Mouse (Mus musculus): ENCODE data around the gene Ttll11. TPM values are rescaled to one million over a fixed set of nuclear protein-coding genes. Genes with fewer than 3 reads are reported as not detected.

Gene Ttll11
- polyA plus RNA-seq, 2 experiments, result 1.2 to 2.5 TPM

DNA sequence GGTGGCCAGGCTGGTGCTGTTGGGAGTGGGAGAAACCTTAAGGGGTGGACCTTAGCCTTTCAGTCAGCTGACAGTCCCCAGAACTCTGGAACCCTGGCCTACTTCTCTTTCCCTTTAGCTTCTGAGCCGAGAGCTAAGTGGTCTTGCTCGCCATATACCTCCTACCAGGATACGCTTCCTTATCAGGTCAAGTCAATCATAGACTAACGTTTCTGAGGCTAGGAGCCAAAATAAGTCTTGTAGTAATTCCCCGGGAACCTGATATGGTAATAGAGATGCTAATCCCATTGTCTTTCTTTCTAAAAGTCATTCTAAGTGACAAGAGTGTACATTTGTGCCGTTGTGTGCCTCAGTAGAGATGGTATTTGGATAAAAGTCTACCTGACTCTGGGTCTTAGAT lies 156.1 kb downstream of the Ttll11 start:
- DNase-seq (ENCODE audit: low spot score) (no peak), ATAC-seq (ENCODE audit: low FRiP score, low read depth) (no peak)
- Histone ChIP-seq H3K9ac (ENCODE audit: low read depth, low read length, severe bottlenecking) (no peak overlapping the region), H3K27me3 (ENCODE audit: control insufficient read depth, insufficient read depth, low read length) (no peaks in the 10 kb centered on the region), H3K4me2 (replicated peaks; ENCODE audit: low read depth, low read length, severe bottlenecking) (no peak overlapping the region), H3K4me1 (ENCODE audit: control insufficient read depth, insufficient read depth, low read length) (no peaks in the 10 kb centered on the region; the same call in 1 of the 2 replicates), H3K9me3 (ENCODE audit: control insufficient read depth, low read length) (no peaks in the 10 kb centered on the region), H3K36me3 (ENCODE audit: control insufficient read depth, insufficient read depth, low read length) (no peaks in the 10 kb centered on the region), H3K4me3 (replicated peaks; ENCODE audit: low read length) (no peak overlapping the region), H3K27ac (replicated peaks; ENCODE audit: low read depth, low read length) (no peak overlapping the region)
- 92% methylated on average over 6 of the region's 6 CpGs for WGBS
- TF ChIP-seq POLR2A (IDR thresholded peaks at IDR 0.05; ENCODE audit: borderline replicate concordance, extremely low read depth, insufficient read depth, insufficient read length), result no peak

DNA sequence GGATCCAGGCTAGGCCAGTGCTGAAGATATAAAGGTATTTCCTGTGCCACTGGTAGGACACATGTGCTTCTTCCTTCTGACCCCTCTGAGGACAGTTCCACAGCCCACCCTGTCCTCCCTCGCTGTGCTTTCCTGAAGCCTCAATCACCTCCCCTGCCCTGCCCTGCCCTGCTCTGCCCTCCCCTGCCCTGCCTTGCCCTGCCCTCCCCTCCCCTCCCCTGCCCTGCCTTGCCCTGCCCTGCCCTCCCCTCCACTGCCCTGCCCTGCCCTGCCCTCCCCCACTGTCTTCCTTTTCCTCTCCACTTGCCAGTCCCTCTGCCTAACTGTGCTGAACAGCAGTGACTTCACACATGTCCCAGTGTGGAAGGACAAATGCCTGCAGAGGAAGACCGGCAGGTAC lies 160.8 kb downstream of the Ttll11 start:
- Histone ChIP-seq H3K9me3 (ENCODE audit: control insufficient read depth, low read length) (no peaks in the 10 kb centered on the region), H3K4me3 (replicated peaks; ENCODE audit: low read length) (no peak overlapping the region), H3K27ac (replicated peaks; ENCODE audit: low read depth, low read length) (no peak overlapping the region), H3K27me3 (ENCODE audit: control insufficient read depth, insufficient read depth, low read length) (no peaks in the 10 kb centered on the region), H3K9ac (ENCODE audit: low read depth, low read length, severe bottlenecking) (no peak overlapping the region), H3K4me2 (replicated peaks; ENCODE audit: low read depth, low read length, severe bottlenecking) (no peak overlapping the region), H3K36me3 (ENCODE audit: control insufficient read depth, insufficient read depth, low read length) (no peaks in the 10 kb centered on the region), H3K4me1 (ENCODE audit: control insufficient read depth, insufficient read depth, low read length) (no peaks in the 10 kb centered on the region)
- ATAC-seq (ENCODE audit: low FRiP score, low read depth), result no peak
- 79% methylated on average over 2 of the region's 2 CpGs for WGBS
- no peak for DNase-seq (ENCODE audit: low spot score)
- no peak for TF ChIP-seq POLR2A (IDR thresholded peaks at IDR 0.05; ENCODE audit: borderline replicate concordance, extremely low read depth, insufficient read depth, insufficient read length)

DNA sequence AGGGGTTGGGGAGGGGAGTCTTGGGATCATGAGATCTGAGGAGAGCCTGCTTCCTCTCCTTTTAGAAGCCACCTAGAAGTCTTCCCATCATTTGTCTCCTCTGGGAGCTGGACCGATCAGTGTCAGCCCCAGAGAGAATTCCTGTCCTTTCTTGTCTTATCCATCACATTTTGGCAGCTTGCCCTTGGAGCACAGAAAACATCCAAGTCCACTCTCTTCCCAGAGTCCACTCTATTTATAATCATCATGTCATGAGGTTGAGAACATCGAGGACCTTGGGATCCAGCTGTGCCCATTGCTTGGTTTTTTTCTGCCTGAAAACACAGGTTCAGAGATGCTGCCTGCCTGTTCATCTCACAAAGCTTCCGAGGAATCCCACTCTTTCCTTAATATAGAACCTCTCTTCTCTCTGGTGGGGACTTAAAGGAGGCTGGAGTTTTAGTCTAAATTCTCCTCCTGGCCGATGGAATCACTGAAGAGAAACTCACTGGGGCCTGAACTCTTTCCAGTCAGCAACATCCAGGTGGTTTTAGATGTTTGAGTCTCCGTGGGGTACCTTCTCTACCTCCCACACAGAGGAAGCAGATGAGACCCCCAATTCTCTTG lies 163.6 kb downstream of the Ttll11 start:
- no peak overlapping the region for H3K4me3 ChIP-seq (replicated peaks; ENCODE audit: low read length)
- no peaks in the 10 kb centered on the region for H3K4me1 ChIP-seq (ENCODE audit: control insufficient read depth, insufficient read depth, low read length)
- no peak for TF ChIP-seq POLR2A (IDR thresholded peaks at IDR 0.05; ENCODE audit: borderline replicate concordance, extremely low read depth, insufficient read depth, insufficient read length)
- H3K27ac ChIP-seq (replicated peaks; ENCODE audit: low read depth, low read length), result no peak overlapping the region
- ATAC-seq (ENCODE audit: low FRiP score, low read depth) (no peak), DNase-seq (ENCODE audit: low spot score) (no peak)
- no peak overlapping the region for H3K4me2 ChIP-seq (replicated peaks; ENCODE audit: low read depth, low read length, severe bottlenecking)
- no peaks in the 10 kb centered on the region for H3K27me3 ChIP-seq (ENCODE audit: control insufficient read depth, insufficient read depth, low read length)
- no peaks in the 10 kb centered on the region for H3K9me3 ChIP-seq (ENCODE audit: control insufficient read depth, low read length)
- H3K36me3 ChIP-seq (ENCODE audit: control insufficient read depth, insufficient read depth, low read length), result no peaks in the 10 kb centered on the region
- H3K9ac ChIP-seq (ENCODE audit: low read depth, low read length, severe bottlenecking), result no peak overlapping the region
- WGBS, result 81% methylated on average over 5 of the region's 5 CpGs

DNA sequence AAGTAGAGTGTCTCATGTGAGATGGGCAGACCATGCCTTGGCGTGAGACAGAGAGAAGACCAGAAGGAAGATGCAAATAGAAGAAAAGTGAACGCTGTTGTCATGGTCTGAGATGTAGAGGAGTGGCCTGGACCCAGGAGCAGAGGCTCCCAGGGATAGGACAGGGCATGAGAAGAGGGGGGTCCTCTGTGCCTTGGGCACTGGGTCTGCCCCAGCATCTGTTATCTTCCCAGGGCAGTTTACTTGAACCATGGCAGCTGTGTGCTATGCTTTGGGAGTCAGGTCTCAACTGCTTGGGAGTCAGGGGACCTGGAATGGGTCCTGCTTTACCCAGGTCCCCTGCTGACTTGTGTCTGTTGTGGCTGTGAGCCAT lies 167.2 kb downstream of the Ttll11 start:
- no peaks in the 10 kb centered on the region for H3K27me3 ChIP-seq (ENCODE audit: control insufficient read depth, insufficient read depth, low read length)
- no peak overlapping the region for H3K27ac ChIP-seq (replicated peaks; ENCODE audit: low read depth, low read length)
- no peak overlapping the region for H3K4me3 ChIP-seq (replicated peaks; ENCODE audit: low read length)
- no peaks in the 10 kb centered on the region for H3K36me3 ChIP-seq (ENCODE audit: control insufficient read depth, insufficient read depth, low read length)
- H3K9me3 ChIP-seq (ENCODE audit: control insufficient read depth, low read length), result no peaks in the 10 kb centered on the region
- 88% methylated on average over 2 of the region's 2 CpGs for WGBS
- no peaks in the 10 kb centered on the region for H3K4me1 ChIP-seq (ENCODE audit: control insufficient read depth, insufficient read depth, low read length)
- ATAC-seq (ENCODE audit: low FRiP score, low read depth) (no peak), DNase-seq (ENCODE audit: low spot score) (no peak)
- no peak overlapping the region for H3K4me2 ChIP-seq (replicated peaks; ENCODE audit: low read depth, low read length, severe bottlenecking)
- TF ChIP-seq POLR2A (IDR thresholded peaks at IDR 0.05; ENCODE audit: borderline replicate concordance, extremely low read depth, insufficient read depth, insufficient read length), result no peak
- no peak overlapping the region for H3K9ac ChIP-seq (ENCODE audit: low read depth, low read length, severe bottlenecking)

DNA sequence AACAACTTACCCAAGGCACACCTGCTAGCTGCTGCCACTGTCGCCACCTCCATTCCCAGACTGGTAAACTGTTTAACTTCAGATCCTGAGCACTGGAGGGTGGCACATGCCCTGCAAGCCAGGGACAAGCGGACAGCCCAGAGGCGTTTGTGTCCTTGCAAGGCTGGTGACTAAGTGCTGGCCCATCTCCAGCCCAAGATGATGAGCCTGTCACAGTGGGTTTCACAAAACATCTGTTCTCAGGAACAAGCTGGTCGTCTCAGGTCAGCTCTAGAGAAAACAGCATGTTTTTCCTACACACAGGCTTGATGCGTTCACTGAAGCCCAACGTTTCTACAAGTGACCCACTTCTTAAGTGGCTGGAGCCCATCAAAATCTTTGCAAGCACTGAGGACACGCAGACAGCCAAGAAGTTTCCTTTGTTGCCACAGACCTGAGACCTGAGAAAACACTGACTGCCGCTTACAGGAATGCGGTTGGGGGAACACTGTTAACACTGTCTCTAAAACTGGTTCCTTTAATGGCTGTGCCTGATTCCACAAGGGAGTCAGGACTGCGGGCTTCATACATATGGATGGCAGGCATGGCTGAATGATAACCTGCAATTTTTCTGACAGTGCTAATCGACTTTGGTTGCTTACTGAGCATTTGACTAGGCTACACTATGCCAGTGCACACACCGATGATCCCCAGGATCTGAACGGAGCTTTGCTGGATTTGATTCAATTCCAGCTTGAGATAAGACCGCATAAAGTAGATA lies 167.7 kb downstream of the Ttll11 start:
- no peak overlapping the region for H3K4me3 ChIP-seq (replicated peaks; ENCODE audit: low read length)
- H3K9ac ChIP-seq (ENCODE audit: low read depth, low read length, severe bottlenecking), result no peak overlapping the region
- no peaks in the 10 kb centered on the region for H3K36me3 ChIP-seq (ENCODE audit: control insufficient read depth, insufficient read depth, low read length)
- ATAC-seq (ENCODE audit: low FRiP score, low read depth), result no peak
- no peak for DNase-seq (ENCODE audit: low spot score)
- no peak overlapping the region for H3K27ac ChIP-seq (replicated peaks; ENCODE audit: low read depth, low read length)
- WGBS, result 72% methylated on average over 14 of the region's 14 CpGs
- no peak for TF ChIP-seq POLR2A (IDR thresholded peaks at IDR 0.05; ENCODE audit: borderline replicate concordance, extremely low read depth, insufficient read depth, insufficient read length)
- no peaks in the 10 kb centered on the region for H3K27me3 ChIP-seq (ENCODE audit: control insufficient read depth, insufficient read depth, low read length)
- H3K4me2 ChIP-seq (replicated peaks; ENCODE audit: low read depth, low read length, severe bottlenecking), result no peak overlapping the region
- no peaks in the 10 kb centered on the region for H3K4me1 ChIP-seq (ENCODE audit: control insufficient read depth, insufficient read depth, low read length)
- no peaks in the 10 kb centered on the region for H3K9me3 ChIP-seq (ENCODE audit: control insufficient read depth, low read length)
